Mouse (Mus musculus) v-Abl transformed pro-B cells (cell line): ENCODE results near the gene Zfp933.
"Not testable (repeated sequence)": the region's sequence is repeated elsewhere in the genome, so short reads cannot be mapped to it uniquely, and the experiment has no call there.

Experiments used
- in situ Hi-C, 2 experiments: fragments of 400-800 bp; cut with MboI; formaldehyde crosslinking; loops; one replicate each; pipeline ENCODE4 v1.15.1; 2025; ENCODE audit not compliant: unreplicated experiment in 2 of 2

Zfp933 gene

GRCm38 (mm10) chr4:147866056-147866455, 17.9 kb upstream of the Zfp933 start:
- in situ Hi-C loops, result loop anchor here in 1 of 2 experiments (5.0 kb wide), 1 partner anchor 36 kb away; the partner anchor contains the start of gene Mfn2

- in situ Hi-C loops, result loop anchor here in 1 of 2 experiments (5.0 kb wide), 1 partner anchor 37 kb away; the partner anchor contains the start of gene Mfn2
Observed at GRCm38 (mm10) chr4:147865651-147866050, 17.5 kb upstream of the Zfp933 start.

GRCm38 (mm10) chr4:147862051-147862450, 13.9 kb upstream of the Zfp933 start:
- in situ Hi-C loops, result no loop called here

- in situ Hi-C loops, result loop anchor here in 1 of 2 experiments (10.0 kb wide), 1 partner anchor 46 kb away; the partner anchor contains the start of gene Zfp984
Observed at GRCm38 (mm10) chr4:147850776-147851175, 2.6 kb upstream of the Zfp933 start.

GRCm38 (mm10) chr4:147848584-147848991, 422 bp upstream of the Zfp933 start:
- in situ Hi-C loops, result no loop called here

GRCm38 (mm10) chr4:147842871-147843270, 5.3 kb downstream of the Zfp933 start:
- in situ Hi-C loops, result no loop called here

GRCm38 (mm10) chr4:147839282-147839681, 8.9 kb downstream of the Zfp933 start:
- in situ Hi-C loops, result not testable (repeated sequence)

- in situ Hi-C loops, result no loop called here
Observed at GRCm38 (mm10) chr4:147824389-147824788, 23.8 kb downstream of the Zfp933 start.

- in situ Hi-C loops, result not testable (repeated sequence)
Observed at GRCm38 (mm10) chr4:147821414-147821813, 26.8 kb downstream of the Zfp933 start.

GRCm38 (mm10) chr4:147819659-147820058, 28.5 kb downstream of the Zfp933 start:
- in situ Hi-C loops, result loop anchor here in 1 of 2 experiments (10.0 kb wide), 2 partner anchors 255 to 295 kb away; no protein-coding TSS in a partner anchor

GRCm38 (mm10) chr4:147814592-147815167, 33.5 kb downstream of the Zfp933 start:
- in situ Hi-C loops, result loop anchor here in 1 of 2 experiments (10.0 kb wide), 2 partner anchors 250 to 290 kb away; no protein-coding TSS in a partner anchor

GRCm38 (mm10) chr4:147813249-147813765, 34.9 kb downstream of the Zfp933 start:
- in situ Hi-C loops, result loop anchor here in 1 of 2 experiments (10.0 kb wide), 2 partner anchors 249 to 289 kb away; no protein-coding TSS in a partner anchor

- in situ Hi-C loops, result loop anchor here in 1 of 2 experiments (10.0 kb wide), 3 partner anchors 45 to 285 kb away; no protein-coding TSS in a partner anchor
Observed at GRCm38 (mm10) chr4:147809966-147810304, 38.2 kb downstream of the Zfp933 start.

- in situ Hi-C loops, result loop anchor here in 1 of 2 experiments (10.0 kb wide), 1 partner anchor 45 kb away; no protein-coding TSS in a partner anchor
Observed at GRCm38 (mm10) chr4:147809292-147809965, 38.7 kb downstream of the Zfp933 start, which contains the start of gene Zfp984. TSS of gene Zfp984 (minus strand) at chr4:147809788.

- in situ Hi-C loops, result loop anchor here in 1 of 2 experiments (10.0 kb wide), 1 partner anchor 46 kb away; no protein-coding TSS in a partner anchor
Observed at GRCm38 (mm10) chr4:147808483-147808882, 39.7 kb downstream of the Zfp933 start.

GRCm38 (mm10) chr4:147795308-147795707, 52.9 kb downstream of the Zfp933 start:
- in situ Hi-C loops, result loop anchor here (25.0 kb wide), 2 partner anchors 358 to 658 kb away; partner anchors contain the start of gene Zfp991 (in 1 of the 2)

GRCm38 (mm10) chr4:147794026-147794665, 54.0 kb downstream of the Zfp933 start:
- in situ Hi-C loops, result loop anchor here (25.0 kb wide), 2 partner anchors 357 to 657 kb away; partner anchors contain the start of gene Zfp991 (in 1 of the 2)

GRCm38 (mm10) chr4:147793390-147793916, 54.7 kb downstream of the Zfp933 start:
- in situ Hi-C loops, result loop anchor here (25.0 kb wide), 2 partner anchors 356 to 656 kb away; partner anchors contain the start of gene Zfp991 (in 1 of the 2)

- in situ Hi-C loops, result loop anchor here (25.0 kb wide), 2 partner anchors 354 to 654 kb away; partner anchors contain the start of gene Zfp991 (in 1 of the 2)
Observed at GRCm38 (mm10) chr4:147791729-147792128, 56.4 kb downstream of the Zfp933 start.
